Mouse (Mus musculus) spleen, adult 18-20 months (tissue): ENCODE data around the gene Ppp1r12a.

Experiments
- DNase-seq, 2 experiments: peaks; one replicate each; pipeline ENCODE4 v3.0.0; 2022; ENCODE audit warnings: mixed read lengths in 2 of 2

Gene Ppp1r12a

DNA sequence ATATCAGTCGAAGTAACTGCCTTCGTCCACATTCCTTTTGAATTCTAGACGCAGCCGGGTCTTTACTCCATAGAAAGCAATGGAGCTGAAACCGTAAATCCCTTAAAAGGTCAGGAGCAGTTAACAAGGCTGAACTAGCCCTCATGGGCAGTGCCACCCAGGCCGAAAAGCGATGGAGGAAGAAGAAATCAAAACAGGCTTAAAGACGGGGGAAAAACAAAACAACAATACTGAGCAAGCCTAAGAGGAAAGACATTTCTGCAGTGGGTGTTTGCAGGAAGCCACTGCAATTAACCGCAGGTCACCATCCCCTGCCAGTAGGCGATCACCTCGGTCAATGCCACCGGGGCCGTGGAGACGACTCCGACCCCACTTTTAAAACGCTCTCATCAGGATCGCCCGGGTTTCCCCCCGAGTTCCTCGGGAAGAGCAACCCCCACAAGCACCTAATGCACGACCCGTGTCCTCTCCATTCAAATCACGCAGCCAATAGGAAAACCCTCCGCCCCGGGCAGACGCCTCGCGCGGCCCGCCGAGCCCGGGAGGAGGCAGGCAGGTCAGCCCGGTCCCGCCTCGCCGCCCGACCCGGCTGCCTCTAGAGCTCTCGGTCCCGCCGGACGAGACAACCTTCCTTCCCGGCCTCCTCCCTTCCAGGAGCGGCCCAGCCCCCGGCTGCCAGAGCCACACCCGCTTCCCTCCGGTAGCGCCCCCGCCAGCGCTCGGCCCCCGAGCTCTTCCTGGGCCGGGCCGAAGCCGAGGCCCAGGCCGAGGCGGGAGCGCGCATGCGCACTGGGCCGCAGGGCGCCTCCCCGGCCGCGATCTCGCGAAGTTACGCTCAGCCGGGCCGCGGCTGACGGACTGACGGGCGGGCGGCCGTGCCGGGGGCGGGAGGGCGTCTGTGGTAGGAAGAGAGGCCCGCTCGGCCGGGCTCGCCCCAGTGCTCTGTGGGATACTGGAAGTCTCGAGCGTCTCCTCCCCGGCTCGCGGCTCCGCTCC, at the start of gene Ppp1r12a:
Gene Ppp1r12a (plus strand): TSS at position 933 of the 996 bp plus-strand sequence.
- peak; percentile 94 for DNase-seq

DNA sequence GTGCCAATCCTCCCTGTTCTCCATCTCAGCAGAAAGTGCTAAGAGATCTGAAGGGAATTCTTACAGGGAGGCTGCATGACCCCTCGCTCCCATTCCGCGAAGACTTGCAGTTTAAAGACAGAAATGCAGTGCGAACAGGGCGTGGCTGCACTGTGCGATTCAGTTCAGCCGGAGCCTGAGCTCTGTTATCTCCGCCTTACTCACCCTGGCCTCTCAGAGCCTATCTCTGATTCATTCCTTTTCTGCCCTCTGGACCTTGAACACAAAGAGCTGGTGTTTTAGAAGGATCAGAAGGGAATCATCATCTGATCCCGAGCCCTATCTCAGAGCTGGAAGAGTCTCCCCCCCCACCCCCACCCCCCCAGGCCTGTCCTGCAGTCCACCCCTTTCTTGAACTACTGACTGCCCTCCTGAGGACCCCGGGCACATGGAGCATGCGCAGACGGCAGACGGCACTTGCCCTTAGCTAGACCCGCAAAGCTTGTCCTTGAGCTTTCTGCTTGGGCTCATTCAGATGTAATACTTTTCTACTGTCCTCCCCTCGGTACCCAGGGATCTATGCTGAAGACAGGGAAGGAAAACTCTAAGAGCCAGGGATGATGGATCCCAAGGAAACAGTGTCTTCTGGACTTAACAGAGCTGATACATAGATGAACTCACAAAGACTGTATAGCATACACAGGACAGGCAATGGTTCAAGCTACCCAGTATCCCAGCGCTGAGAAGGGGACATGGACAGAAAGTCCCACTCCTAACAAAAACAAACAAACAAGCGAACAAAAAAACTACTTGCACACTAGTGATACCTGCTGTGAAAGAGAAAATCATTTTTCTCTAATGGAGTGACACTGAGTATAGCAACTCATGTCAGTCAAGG, 48.4 kb upstream of the Ppp1r12a start:
- DNase-seq, result no peak

DNA sequence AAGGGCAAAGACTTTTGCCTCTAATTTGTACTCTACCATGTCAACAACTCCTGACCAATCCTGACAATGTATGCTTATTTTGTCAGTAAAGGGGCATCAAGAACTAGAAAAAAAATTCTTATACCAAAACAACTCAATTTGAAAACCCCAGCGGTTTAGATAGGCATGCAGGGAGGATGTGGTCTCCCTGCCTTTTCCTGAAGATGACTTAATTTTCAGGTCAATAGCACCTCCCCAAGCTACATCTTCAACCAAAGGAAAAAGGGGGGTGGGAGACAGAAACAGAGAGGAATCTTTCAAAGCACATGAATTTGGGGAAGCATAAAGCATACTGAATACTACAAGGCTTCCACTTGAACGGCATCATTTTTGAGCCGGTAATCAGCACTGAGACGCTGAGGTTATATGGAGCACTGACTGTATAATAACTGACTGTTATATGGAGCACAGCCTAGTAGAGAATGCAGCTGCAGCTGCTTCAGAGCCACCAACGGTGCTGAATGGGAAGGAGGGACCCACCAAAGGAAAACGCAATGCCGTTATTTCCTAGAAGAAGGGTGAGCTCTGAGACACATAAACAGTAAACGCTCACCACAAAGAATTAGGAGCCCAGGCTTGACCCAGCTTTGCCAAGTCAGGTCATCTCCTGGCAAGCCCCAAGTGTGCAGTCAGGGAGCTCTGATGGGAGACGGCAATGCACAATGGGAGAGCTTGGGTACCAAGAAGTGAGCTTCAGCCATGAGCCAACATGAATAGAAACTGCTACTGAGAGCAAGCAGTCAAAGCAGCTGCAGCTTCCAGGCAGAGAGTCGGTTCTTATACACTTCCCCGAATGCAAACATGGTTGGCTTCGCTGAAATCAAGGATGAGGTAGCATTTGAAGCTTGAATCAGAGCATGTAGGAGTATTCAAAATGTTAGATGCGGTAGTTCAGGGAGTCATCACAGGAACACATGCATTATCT, 43.5 kb upstream of the Ppp1r12a start:
- DNase-seq, result no peak

DNA sequence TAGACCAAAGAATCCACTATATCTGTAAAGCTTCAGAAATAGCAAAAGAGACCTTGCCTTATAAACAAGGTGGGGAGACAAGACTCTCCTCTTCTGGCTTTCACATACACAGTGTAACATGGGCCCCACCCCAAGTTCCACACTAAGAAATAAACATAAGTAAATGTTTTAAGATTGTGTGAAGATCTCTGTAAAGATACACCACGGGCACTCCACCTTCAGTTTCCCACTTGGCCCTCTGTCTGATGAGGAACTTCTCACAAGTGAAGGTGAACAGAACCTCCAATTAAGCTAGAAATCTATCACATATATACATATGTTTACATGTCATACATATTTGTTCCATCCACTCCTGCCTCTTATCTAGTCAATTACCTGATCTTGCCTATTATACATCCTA, 42.6 kb upstream of the Ppp1r12a start:
- no peak for DNase-seq

DNA sequence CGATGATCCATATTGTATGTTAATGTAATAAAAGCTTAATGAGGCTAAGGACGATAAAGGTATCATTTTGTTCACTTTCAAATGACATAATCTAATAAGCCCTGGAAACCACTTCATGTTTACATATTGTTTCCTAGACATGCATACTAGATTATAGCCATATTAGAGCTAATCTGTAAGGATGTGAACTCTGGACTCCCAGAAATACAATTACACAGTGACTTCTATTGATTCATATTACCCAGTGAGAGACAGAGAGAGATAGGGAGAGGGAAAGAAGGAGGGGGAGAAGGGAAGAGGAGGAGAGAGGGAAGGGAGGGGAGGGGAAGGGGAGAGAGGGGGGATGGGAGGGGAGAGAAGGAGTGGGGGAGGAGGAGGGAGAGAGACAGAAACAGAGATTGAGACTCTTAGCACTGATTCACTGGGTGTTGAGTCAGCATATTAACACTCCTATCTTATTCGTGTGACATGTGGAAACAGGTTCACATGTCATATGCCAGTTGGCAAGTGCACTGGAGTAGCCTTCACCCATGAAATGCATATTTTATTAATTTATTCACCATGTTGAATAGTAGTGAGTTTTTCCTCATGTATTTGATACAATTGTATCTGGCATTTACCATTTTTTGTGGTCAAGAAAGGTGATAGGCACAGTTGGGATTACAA, 36.9 kb upstream of the Ppp1r12a start:
- no peak for DNase-seq

DNA sequence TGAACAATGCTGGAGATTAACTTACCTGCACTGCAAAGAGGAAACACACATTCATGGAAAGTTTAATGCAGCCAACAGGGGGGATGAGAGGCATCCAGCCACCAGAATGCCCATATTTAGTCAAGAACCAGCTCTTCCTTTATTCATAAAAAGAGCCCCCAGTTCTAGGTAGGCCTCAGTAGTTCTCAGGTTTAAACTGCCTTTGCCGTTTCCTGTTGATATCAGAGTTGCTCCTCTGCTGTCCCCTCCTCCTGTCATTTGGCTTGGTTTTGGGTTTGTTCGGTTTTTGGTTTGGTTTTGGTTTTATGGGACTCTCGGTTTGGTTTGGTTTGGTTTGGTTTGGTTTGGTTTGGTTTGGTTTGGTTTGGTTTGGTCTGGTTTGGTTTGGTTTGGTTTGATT, 32.8 kb upstream of the Ppp1r12a start:
- no peak for DNase-seq

DNA sequence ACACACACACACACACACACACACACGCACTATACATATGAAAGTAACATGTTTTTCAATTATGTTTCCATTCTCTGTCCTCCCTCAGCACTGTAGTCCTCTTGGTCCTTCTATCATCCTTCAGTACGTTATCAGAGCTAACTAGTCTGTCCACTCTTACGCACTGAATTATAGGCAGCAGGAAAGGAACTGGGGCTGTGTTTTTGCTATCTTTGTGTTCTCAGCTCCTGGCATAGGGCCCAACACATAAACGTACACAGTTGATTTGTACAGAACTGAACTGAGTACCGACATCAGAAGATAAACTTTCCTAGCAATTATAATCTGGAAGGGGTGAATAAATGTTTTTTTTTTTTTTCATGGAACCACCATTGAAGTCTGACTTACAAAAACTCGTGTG, 30.1 kb upstream of the Ppp1r12a start:
- DNase-seq, result no peak

DNA sequence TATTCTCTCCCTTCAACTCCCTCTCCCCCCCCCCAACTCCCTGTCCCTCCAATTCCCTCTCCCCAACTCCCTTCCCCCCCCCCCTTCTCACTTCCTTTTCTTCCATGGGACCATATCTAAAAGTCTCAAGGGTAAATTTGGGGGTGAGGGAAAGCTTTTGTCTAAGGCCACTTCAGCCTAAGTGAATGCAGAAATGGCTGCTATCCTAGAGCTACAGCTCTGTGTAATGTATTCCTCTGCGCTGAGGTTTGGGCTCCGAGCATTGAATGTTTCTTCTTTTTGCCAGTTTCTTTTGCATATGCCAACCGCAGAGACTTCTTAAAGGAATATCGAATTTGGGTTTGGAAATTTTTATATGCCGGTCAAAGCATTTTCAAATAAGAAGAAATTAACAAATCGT, 28.7 kb upstream of the Ppp1r12a start:
- no peak for DNase-seq

DNA sequence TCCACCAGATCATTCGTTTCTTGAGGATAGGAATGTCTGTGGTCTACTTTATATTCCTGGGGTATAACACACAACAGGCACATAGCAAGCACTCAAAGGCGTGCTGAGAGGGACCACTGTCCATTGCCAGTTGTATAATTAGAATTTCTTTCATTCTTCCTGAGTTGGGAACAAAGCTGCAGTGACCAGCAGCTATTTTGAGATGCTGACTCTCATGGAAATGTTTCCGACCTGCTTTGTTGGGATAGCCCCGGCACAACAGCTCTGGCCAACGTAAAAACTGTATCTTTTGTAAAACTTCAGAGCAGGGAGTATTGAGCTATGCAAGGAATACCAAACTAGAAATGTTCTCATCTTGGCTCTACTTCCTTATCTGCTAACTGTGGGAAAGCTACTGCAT, 28.2 kb upstream of the Ppp1r12a start:
- no peak for DNase-seq

DNA sequence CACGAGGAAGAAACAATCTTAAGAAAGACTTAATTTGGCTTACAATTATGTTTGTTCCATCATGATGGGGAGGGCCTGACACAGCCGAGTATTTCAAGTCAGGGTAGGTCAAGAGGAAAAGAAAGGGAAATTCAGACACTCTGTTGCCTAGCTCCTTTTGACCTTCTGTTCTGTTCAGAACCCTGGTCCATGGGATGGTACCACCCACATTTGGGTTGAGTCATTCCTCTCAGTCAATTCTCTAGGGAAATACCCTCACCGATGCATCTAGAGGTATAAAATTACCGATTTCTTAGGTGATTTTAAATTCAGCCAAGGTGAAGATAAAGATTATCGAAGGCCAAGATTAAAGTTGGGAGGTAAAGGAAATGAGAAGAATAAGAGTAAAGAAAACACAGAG, 23.6 kb upstream of the Ppp1r12a start:
- DNase-seq, result no peak

DNA sequence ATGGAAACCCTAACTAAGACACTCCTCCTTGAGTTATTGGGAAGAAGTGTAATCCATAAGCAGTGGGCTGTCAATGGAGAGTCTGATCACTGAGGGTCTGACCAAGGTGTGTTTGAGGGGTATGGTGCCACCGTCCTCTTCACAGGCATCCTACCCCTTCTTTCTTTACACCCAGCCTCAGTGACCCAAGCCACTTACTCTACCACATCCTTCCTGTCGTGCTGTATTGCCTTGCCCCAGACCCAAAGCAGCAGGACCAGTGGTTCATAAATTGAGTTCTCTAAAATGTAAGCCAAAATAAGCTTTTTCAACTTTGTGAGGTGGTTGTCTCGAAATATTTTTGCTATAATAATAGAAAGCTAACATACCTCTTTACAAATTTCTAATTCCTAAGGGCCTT, 22.2 kb upstream of the Ppp1r12a start:
- DNase-seq, result no peak

DNA sequence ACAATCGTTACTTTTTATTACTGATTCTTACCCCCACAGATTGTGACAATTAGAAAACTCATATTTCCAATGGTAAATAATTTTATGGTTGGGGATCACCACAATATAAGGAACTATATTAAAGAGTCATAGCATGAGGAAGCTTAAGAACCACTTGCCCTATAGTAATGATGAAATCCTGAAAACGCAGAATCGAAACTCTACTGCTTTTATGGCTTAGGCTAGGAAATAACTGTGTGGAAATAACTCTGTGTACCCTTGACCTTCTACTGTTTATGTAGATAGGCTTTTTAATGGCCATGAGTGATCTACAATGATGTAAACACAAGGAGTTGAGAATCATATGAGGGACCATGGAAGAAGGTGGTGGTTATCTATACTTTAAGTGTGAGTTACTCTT, 21.3 kb upstream of the Ppp1r12a start:
- no peak for DNase-seq

DNA sequence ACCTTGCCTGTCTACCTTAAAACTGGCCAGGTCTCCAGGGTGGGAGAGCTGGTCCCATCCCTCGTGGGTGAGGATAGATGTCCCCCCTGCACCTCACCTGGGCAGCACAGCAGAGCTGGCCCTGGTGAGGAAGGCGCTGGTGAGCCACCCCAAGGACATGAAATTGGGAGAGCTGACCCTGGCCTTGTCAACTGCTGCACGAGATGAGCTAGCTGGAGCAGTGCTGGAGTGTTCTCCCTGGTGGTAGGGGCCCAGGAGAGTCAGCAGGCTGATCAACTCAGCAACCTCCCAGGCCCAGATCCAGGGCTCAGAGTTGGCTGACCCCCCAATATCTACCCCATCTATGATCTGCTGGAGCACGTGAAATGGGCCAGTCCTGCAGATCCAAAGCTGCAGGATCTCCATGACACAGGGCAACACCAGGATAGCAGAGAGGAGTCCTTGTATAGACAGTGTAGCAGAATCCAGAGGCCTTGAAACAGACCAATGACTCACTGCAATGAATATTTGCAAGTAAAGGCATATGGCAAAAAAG, 17.9 kb upstream of the Ppp1r12a start:
- no peak for DNase-seq

DNA sequence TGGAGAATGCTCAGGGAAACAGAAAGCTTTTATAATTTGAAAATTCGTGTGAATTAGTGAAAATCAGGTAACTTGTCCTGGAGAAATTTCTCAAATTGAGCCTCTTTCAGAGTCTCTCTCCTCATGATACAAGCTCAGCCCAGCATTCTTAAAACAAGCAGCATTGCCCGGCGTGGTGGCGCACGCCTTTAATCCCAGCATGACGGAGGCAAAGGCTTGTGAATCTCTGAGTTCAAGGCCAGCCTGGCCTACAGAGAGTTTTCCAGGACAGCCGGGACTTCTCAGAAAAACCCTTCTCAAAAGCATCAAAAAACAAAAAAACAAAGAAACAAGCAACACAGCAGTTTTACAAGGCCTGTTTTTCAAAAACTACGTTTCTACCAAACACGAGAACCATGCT, 16.3 kb upstream of the Ppp1r12a start:
- DNase-seq, result no peak

DNA sequence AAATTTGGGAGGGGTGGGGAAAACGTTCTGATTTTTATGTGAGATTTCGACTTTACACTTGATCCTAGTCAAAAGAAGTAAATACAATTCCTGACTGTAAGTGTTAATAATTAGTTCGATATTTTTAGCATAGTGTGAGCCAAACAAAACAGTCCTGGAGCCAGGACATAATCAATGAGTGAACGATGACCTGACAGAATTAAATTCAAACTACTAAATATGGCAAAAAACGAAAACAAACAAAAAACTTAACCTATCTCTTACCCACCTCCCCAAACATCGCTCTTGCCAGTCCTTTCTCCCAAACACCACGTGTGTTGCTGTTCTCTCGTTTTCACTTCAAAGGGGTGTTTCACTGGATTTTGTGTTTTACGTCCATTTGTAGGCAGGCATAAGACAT, 15.0 kb upstream of the Ppp1r12a start:
- no peak for DNase-seq

DNA sequence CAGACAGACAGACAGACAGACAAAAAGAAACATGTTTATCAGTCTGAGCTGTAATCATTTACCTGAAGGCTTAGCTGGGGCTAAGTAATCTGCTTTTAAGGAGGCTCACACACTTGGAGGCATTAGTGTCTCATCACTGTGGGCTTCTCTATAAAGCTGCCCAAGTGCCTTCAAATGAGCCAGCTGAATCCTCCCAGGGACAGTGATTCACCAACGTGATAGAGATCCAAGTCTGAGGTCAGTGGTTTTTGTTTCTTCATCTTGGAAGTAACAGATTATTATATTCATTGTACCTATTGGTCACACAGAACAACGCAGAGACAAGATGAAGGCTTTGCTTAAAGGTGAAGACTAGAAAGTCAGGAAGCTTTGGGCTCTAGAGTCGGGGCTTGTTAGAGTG, 8.7 kb upstream of the Ppp1r12a start:
- no peak for DNase-seq

DNA sequence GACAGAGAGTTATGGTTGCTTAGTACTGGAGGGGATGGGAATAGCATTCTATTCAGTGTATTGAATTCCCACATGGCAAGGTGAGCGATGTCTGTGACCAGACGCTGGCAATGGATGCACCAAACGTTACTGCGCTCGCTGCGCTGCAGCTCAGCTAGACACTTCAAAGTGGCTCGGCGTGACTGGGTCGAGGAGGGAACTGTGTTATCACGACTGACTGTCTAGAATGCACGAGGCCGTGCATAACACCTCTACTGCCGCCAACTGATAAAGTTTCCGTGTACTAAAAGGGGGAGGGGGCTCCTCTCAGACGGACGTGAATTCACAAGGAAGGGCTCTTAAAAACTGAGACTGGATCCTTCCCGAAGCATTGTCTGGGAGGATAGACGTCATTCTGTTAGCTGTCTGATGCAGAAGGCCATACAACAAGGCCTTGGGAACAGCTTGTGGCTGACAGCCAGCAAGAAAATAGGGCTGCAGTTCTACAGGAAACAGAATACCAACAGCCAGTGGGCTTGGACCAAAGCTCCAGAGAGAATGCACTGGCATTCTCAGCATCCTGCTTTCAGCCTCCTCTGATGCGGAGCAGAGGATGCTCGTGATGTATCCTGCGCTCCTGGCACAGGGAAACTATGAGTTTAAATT, 6.8 kb upstream of the Ppp1r12a start:
- DNase-seq, result no peak

DNA sequence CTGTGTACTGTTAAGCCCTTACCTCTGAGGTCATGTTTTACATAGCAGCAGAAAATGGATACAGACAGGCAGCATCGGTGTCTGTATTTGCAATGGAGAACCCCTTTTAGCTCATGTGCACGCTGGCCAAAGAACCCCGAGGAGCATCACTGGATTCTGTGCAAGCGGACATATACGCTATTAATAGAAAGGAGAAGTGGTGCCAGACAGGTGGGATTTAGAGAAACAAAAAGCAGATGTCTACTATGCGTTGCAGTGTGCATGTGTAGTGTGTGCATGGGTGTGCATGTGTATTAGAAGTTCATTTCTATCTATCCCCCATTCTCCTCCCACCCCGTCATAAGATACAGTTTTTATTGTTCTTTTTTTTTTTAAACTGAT, 6.3 kb upstream of the Ppp1r12a start:
- no peak for DNase-seq

DNA sequence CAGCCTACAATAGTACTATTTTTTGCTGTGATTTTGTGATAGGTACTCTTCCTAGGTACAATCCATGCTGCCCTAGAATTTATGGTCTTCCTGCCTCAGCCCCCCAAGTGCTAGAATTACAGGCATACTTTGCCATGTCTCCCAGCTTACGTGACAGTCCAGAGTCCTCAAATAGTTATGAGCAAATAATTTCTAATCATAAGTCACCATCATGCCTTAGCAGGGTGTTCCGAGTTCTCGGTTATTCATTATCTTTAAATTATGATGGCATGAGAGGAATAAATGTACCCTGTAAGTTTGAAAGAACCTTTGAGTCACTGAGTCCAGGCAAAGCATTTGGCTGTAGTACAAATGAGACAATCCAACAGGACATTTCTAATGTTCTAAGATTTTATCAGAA, 5.9 kb upstream of the Ppp1r12a start:
- DNase-seq, result no peak

DNA sequence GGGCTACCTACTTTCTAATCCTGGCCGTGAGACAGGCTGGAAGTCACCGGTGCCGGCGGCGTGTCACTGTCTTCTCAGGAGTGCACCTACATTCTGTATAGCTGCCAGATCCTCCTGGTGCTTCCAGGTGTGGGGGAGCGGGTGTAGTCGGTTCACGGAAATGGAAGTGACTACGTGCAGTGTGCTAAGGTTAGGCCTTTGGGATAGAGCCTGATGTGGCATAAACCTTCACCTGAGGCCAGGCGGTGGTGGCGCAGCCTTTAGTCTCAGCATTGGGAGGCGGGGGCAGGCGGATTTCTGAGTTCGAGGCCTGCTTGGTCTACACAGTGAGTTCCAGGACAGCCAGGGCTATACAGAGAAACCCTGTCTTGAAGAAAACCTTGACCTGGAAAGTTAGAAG, 3.0 kb upstream of the Ppp1r12a start:
- no peak for DNase-seq
